Mouse (Mus musculus) small intestine, adult 2 months (tissue): Measurements from ENCODE around the gene Pitpnm1.

Experiments used
- CTCF ChIP-seq: fragments of 200-500 bp; IDR thresholded peaks from 2 replicates; pipeline ENCODE4 v1.5.1; 2012; ENCODE audit warnings: low read depth, mild to moderate bottlenecking, control low read depth, inconsistent platforms, low read length, moderate library complexity, mixed read lengths; ENCODE audit not compliant: insufficient replicate concordance, insufficient read length; ENCODE audit errors: extremely low read depth
- POLR2A ChIP-seq: fragments of 200-500 bp; IDR thresholded peaks from 2 replicates; pipeline ENCODE4 v1.6.1; 2012; ENCODE audit warnings: low read depth, mild to moderate bottlenecking, control low read depth, inconsistent platforms, low read length, moderate library complexity

GRCm38 (mm10) chr19:4051016-4051415 is 48.8 kb upstream of the Pitpnm1 start:
- TF ChIP-seq CTCF (no peak), POLR2A (no peak)
